Mouse (Mus musculus) myocyte (in vitro differentiated cells): ENCODE data around the gene Vav2.

Source experiments
- CEBPB ChIP-seq: IDR thresholded peaks from 2 replicates; pipeline ENCODE4 v1.6.1; 2011; ENCODE audit warnings: mild to moderate bottlenecking, moderate library complexity; ENCODE audit not compliant: poor library complexity, insufficient read depth, severe bottlenecking
- E2F4 ChIP-seq: IDR thresholded peaks from one replicate; pipeline ENCODE4 v1.6.1; 2011; ENCODE audit warnings: mild to moderate bottlenecking, control low read depth, moderate library complexity; ENCODE audit not compliant: insufficient read depth
- MAX ChIP-seq: IDR thresholded peaks from one replicate; pipeline ENCODE4 v1.6.1; 2011; ENCODE audit warnings: low read depth, mild to moderate bottlenecking, control low read depth
- MYOD1 ChIP-seq, 3 experiments: IDR thresholded peaks; one replicate each; pipeline ENCODE4 v1.6.1; 2011; ENCODE audit warnings: control low read depth in 2 of 3, low read depth in 2 of 3, mild to moderate bottlenecking in 2 of 3, moderate library complexity in 1 of 3; ENCODE audit not compliant: insufficient read length in 2 of 3, control insufficient read depth in 1 of 3
- MYOG ChIP-seq, 3 experiments: IDR thresholded peaks; one replicate each; pipeline ENCODE4 v1.6.1; 2011; ENCODE audit warnings: control low read depth in 2 of 3, low read depth in 2 of 3, mild to moderate bottlenecking in 2 of 3; ENCODE audit not compliant: insufficient read length in 2 of 3, control insufficient read depth in 1 of 3, insufficient read depth in 1 of 3
- POLR2A ChIP-seq: IDR thresholded peaks from one replicate; pipeline ENCODE4 v1.6.1; 2011; ENCODE audit warnings: low read depth, mild to moderate bottlenecking, control low read depth, moderate library complexity; ENCODE audit not compliant: insufficient read length
- POLR2AphosphoS2 ChIP-seq: IDR thresholded peaks from one replicate; pipeline ENCODE4 v1.6.1; 2011; ENCODE audit warnings: low read depth, control low read depth; ENCODE audit not compliant: insufficient read length
- REST ChIP-seq: IDR thresholded peaks from one replicate; pipeline ENCODE4 v1.6.1; 2011; ENCODE audit warnings: mild to moderate bottlenecking, control low read depth, moderate library complexity; ENCODE audit not compliant: insufficient read depth, insufficient read length
- TCF12 ChIP-seq: IDR thresholded peaks from one replicate; pipeline ENCODE4 v1.6.1; 2011; ENCODE audit warnings: mild to moderate bottlenecking, control low read depth; ENCODE audit not compliant: poor library complexity, insufficient read depth, severe bottlenecking
- TCF3 ChIP-seq: IDR thresholded peaks from one replicate; pipeline ENCODE4 v1.6.1; 2011; ENCODE audit warnings: low read depth, control low read depth; ENCODE audit not compliant: insufficient read length
- USF1 ChIP-seq: IDR thresholded peaks from one replicate; pipeline ENCODE4 v1.6.1; 2011; ENCODE audit warnings: low read depth, mild to moderate bottlenecking, control low read depth, moderate library complexity

- TF ChIP-seq POLR2A (no peak), USF1 (no peak), MYOD1 (IDR thresholded peaks at IDR 0.05; ENCODE audit: control insufficient read depth in 1 of 3, insufficient read length in 2 of 3, low read depth in 2 of 3) (no peak), REST (no peak), MAX (no peak), E2F4 (no peak), MYOG (IDR thresholded peaks at IDR 0.05; ENCODE audit: control insufficient read depth in 1 of 3, insufficient read depth in 1 of 3, insufficient read length in 2 of 3, low read depth in 2 of 3) (no peak), CEBPB (no peak), POLR2AphosphoS2 (no peak), TCF3 (no peak), TCF12 (no peak)
Measured at GRCm38 (mm10) chr2:27389272-27390162, 37.3 kb downstream of the Vav2 start.
